Comparison of ENCODE assay signal across 21 mouse cellular contexts in genomic region chr13:57522319-57522718, GRCm38 (mm10).
DNase-seq lines count a peak whose midpoint lies in the region; ATAC-seq lines count a peak whose summit lies in the region.
"Had no signal": no experiment of that assay in that cellular context is flagged by ENCODE, and none has a peak within 500 bp of the region (broad histone marks: within the 10 kb centered on the region; RNA-seq: fewer than 3 reads in every experiment).

No protein-coding gene starts in this region.

- H3K4me3 ChIP-seq in liver, embryonic 13.5 days (replicated peaks) = no peak overlapping the region
- H3K4me3 ChIP-seq in liver, embryonic 11.5 days (ENCODE audit: low read depth, low read length) = no peak overlapping the region
- H3K4me3 ChIP-seq: embryonic facial prominence, embryonic 15.5 days; erythroblast, embryonic 14.5 days; gastrocnemius, adult 2 months; hindbrain, embryonic 13.5 days had no signal

- peaks cover 7% of the 10 kb centered on the region; the same call in 1 of the 2 replicates for H3K4me1 ChIP-seq in liver, embryonic 13.5 days (replicated peaks)
- no peaks in the 10 kb centered on the region for H3K4me1 ChIP-seq in liver, embryonic 11.5 days (replicated peaks; ENCODE audit: control insufficient read depth, insufficient read depth, low read length)
- H3K4me1 ChIP-seq: embryonic facial prominence, embryonic 15.5 days had no signal

- no peak overlapping the region for H3K27ac ChIP-seq in liver, embryonic 13.5 days
- no peak overlapping the region for H3K27ac ChIP-seq in liver, embryonic 11.5 days (ENCODE audit: low read depth, low read length)
- H3K27ac ChIP-seq: embryonic facial prominence, embryonic 15.5 days; gastrocnemius, adult 2 months; hindbrain, embryonic 13.5 days; hindbrain, postnatal 0 days had no signal

- ATAC-seq in liver, embryonic 13.5 days (ENCODE audit: low read depth) = peak; percentile 26; the same call in 1 of the 2 replicates
- no peak for ATAC-seq in liver, embryonic 11.5 days (replicated peaks; ENCODE audit: low FRiP score)
- ATAC-seq: activated CD4-positive, CD25-positive, alpha-beta regulatory T cell, adult 4 months; forebrain, embryonic 16.5 days; hindbrain, postnatal 0 days; Patski had no signal

- 63% methylated on average over 4 of the region's 4 CpGs for WGBS in liver, embryonic 13.5 days (ENCODE audit: insufficient replicate concordance)
- WGBS in liver, embryonic 11.5 days = 75% methylated on average over 4 of the region's 4 CpGs

- H3K4me2 ChIP-seq in liver, embryonic 13.5 days = no peak overlapping the region
- no peak overlapping the region for H3K4me2 ChIP-seq in liver, embryonic 11.5 days
- H3K4me2 ChIP-seq: embryonic facial prominence, embryonic 15.5 days; hindbrain, embryonic 13.5 days had no signal

- no peaks in the 10 kb centered on the region for H3K27me3 ChIP-seq in liver, embryonic 13.5 days
- H3K27me3 ChIP-seq in liver, embryonic 11.5 days (replicated peaks; ENCODE audit: control insufficient read depth, insufficient read depth, low read length) = peaks cover 3% of the 10 kb centered on the region; the same call in 1 of the 2 replicates
- H3K27me3 ChIP-seq: CH12.LX; embryonic facial prominence, embryonic 15.5 days; Patski had no signal

- intact Hi-C loops in heart, postnatal 25 days (cut with DNase I) = no loop called here
- intact Hi-C loops in heart, postnatal 10 days (cut with DNase I) = loop anchor here (1.0 to 10.0 kb wide), 2 partner anchors 242 to 386 kb away; partner anchors contain the start of gene Spock1

- H3K9ac ChIP-seq in liver, embryonic 13.5 days = no peak overlapping the region
- H3K9ac ChIP-seq in liver, embryonic 11.5 days (ENCODE audit: low read depth, low read length) = no peak overlapping the region
- H3K9ac ChIP-seq: embryonic facial prominence, embryonic 15.5 days; hindbrain, embryonic 13.5 days had no signal

- no peaks in the 10 kb centered on the region for H3K36me3 ChIP-seq in liver, embryonic 13.5 days
- H3K36me3 ChIP-seq in liver, embryonic 11.5 days (ENCODE audit: control insufficient read depth, insufficient read depth, low read length) = no peaks in the 10 kb centered on the region
- H3K36me3 ChIP-seq: embryonic facial prominence, embryonic 15.5 days; hindbrain, embryonic 13.5 days had no signal

- peak; percentile 93 for DNase-seq in heart, adult 11 months
- DNase-seq in heart, postnatal 25 days (ENCODE audit: low spot score) = no peak
- peak; percentile 8 to 10 for DNase-seq in heart, postnatal 10 days
- no peak for DNase-seq in heart, postnatal 4 days
- no peak for DNase-seq in liver, embryonic 13.5 days
- no peak for DNase-seq in liver, embryonic 11.5 days (ENCODE audit: low spot score)
- DNase-seq in right cerebral cortex, postnatal 10 days (ENCODE audit: low spot score in 2 of 2) = no peak
- DNase-seq: adrenal gland, postnatal 14 days; cerebellum, adult 18-20 months; cerebellum, postnatal 10 days; gastrocnemius, adult 2 months; gastrocnemius, postnatal 25 days; kidney, adult 11 months had no signal

- H3K9me3 ChIP-seq in liver, embryonic 13.5 days (replicated peaks) = no peaks in the 10 kb centered on the region
- no peaks in the 10 kb centered on the region for H3K9me3 ChIP-seq in liver, embryonic 11.5 days (ENCODE audit: control insufficient read depth, low read length)
- H3K9me3 ChIP-seq: embryonic facial prominence, embryonic 15.5 days; hindbrain, embryonic 13.5 days had no signal

Comparison
In these comparisons a context has a peak if more than half of its experiments do, and no peak if none do; other contexts are left out.
1. DNase-seq: peak in heart, adult 11 months (single experiment) and heart, postnatal 10 days (2 of 2); none in heart, postnatal 25 days (single experiment), heart, postnatal 4 days (single experiment), liver, embryonic 13.5 days (single experiment), liver, embryonic 11.5 days (single experiment) and right cerebral cortex, postnatal 10 days (0 of 2).